Mouse (Mus musculus): ENCODE measurements around the gene Abhd16b. TPM values are rescaled to one million over a fixed set of nuclear protein-coding genes. Genes with fewer than 3 reads are reported as not detected.

Abhd16b gene
- total RNA-seq (2021), result not detected

- no peak for DNase-seq
- intact Hi-C loops (cut with DNase I), result no loop called here
These were observed at the start of gene Abhd16b for GRCm38 (mm10) chr2:181493156-181493927. TSS of gene Abhd16b (plus strand) at chr2:181493206.

- intact Hi-C loops (cut with DNase I), result no loop called here
- DNase-seq, result no peak
These were observed 40.8 kb upstream of the Abhd16b start for GRCm38 (mm10) chr2:181452181-181452580.

- intact Hi-C loops (cut with DNase I), result no loop called here
- DNase-seq, result no peak
These were observed 39.7 kb upstream of the Abhd16b start for GRCm38 (mm10) chr2:181453274-181453673.

- intact Hi-C loops (cut with DNase I), result loop anchor here (5.0 kb wide), 1 partner anchor 44 kb away; no protein-coding TSS in a partner anchor
- DNase-seq, result peak in 1 of 2 experiments; percentile 37
These were observed 37.1 kb upstream of the Abhd16b start for GRCm38 (mm10) chr2:181455899-181456298.

- intact Hi-C loops (cut with DNase I), result loop anchor here (2.0 to 5.0 kb wide), 3 partner anchors 39 to 63 kb away; partner anchors contain the start of genes Dnajc5 and Tpd52l2
- DNase-seq, result peak in 1 of 2 experiments; percentile 38
These were observed 35.2 kb upstream of the Abhd16b start for GRCm38 (mm10) chr2:181457831-181458230.

- peak; percentile 56 to 62 for DNase-seq
These were observed 34.4 kb upstream of the Abhd16b start for GRCm38 (mm10) chr2:181458411-181459152.

GRCm38 (mm10) chr2:181459153-181459672, 33.8 kb upstream of the Abhd16b start, which contains the start of gene Zbtb46:
TSS of gene Zbtb46 (minus strand) at chr2:181459426.
- intact Hi-C loops (cut with DNase I), result loop anchor here (2.0 to 5.0 kb wide), 3 partner anchors 38 to 62 kb away; partner anchors contain the start of genes Dnajc5 and Tpd52l2
- DNase-seq, result peak; percentile 91 to 92

More at GRCm38 (mm10) chr2:181458411-181459152, 34.4 kb upstream of the Abhd16b start:
- intact Hi-C loops (cut with DNase I), result loop anchor here (2.0 to 5.0 kb wide), 3 partner anchors 38 to 62 kb away; partner anchors contain the start of genes Dnajc5 and Tpd52l2

GRCm38 (mm10) chr2:181459673-181460621, 33.1 kb upstream of the Abhd16b start:
- peak; percentile 70 to 80 for DNase-seq
- intact Hi-C loops (cut with DNase I), result loop anchor here (2.0 to 5.0 kb wide), 3 partner anchors 37 to 61 kb away; partner anchors contain the start of genes Dnajc5 and Tpd52l2

- DNase-seq, result no peak
- intact Hi-C loops (cut with DNase I), result no loop called here
These were observed 31.4 kb upstream of the Abhd16b start for GRCm38 (mm10) chr2:181461536-181462100.

- DNase-seq, result no peak
- intact Hi-C loops (cut with DNase I), result no loop called here
These were observed 30.4 kb upstream of the Abhd16b start for GRCm38 (mm10) chr2:181462604-181463003.

- intact Hi-C loops (cut with DNase I), result no loop called here
- peak; percentile 76 to 81 for DNase-seq
These were observed 29.8 kb upstream of the Abhd16b start for GRCm38 (mm10) chr2:181463008-181463738.

GRCm38 (mm10) chr2:181465423-181465822, 27.6 kb upstream of the Abhd16b start:
- DNase-seq, result no peak
- intact Hi-C loops (cut with DNase I), result no loop called here

GRCm38 (mm10) chr2:181470285-181470684, 22.7 kb upstream of the Abhd16b start:
- no peak for DNase-seq
- intact Hi-C loops (cut with DNase I), result no loop called here

- intact Hi-C loops (cut with DNase I), result no loop called here
- peak; percentile 81 to 83 for DNase-seq
These were observed 21.8 kb upstream of the Abhd16b start for GRCm38 (mm10) chr2:181471246-181471645.

- DNase-seq, result peak in 1 of 2 experiments; percentile 26
- intact Hi-C loops (cut with DNase I), result no loop called here
These were observed 20.7 kb upstream of the Abhd16b start for GRCm38 (mm10) chr2:181472256-181472827.

GRCm38 (mm10) chr2:181483120-181483519, 9.9 kb upstream of the Abhd16b start:
- no peak for DNase-seq
- intact Hi-C loops (cut with DNase I), result loop anchor here (2.0 kb wide), 1 partner anchor 72 kb away; no protein-coding TSS in a partner anchor

GRCm38 (mm10) chr2:181483562-181484318, 9.3 kb upstream of the Abhd16b start:
- intact Hi-C loops (cut with DNase I), result loop anchor here (2.0 kb wide), 1 partner anchor 73 kb away; no protein-coding TSS in a partner anchor
- DNase-seq, result peak; percentile 66 to 73

Measured in heart, postnatal 10 days (tissue).